20 mouse cellular contexts compared by ENCODE assay signal in the genomic region with DNA sequence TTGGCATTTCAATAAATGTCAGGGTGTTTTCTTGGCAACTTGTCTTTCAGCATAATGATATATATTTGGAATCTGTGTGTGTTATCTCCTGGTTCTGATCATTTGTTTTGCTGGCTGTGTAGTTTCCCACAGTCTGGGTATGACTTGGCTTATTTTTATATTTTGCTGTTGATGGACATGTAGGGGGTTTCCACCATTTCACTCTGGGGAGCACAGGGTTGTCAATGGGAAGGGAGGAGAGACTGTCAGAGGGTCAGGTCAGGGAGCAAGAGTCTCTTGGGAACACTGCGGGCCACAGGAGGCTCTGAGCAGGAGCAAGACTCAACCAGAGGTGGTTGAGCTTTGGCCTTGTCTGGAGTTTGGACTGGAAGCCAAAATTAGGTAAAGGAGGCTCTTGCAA. TPM values are rescaled to one million over a fixed set of nuclear protein-coding genes. Genes with fewer than 3 reads are reported as not detected.
DNase-seq lines count a peak whose midpoint lies in the region; ATAC-seq and TF ChIP-seq lines count a peak whose summit lies in the region.
"Had no signal": no experiment of that assay in that cellular context is flagged by ENCODE, and none has a peak within 500 bp of the region (broad histone marks: within the 10 kb centered on the region; RNA-seq: fewer than 3 reads in every experiment).

No protein-coding gene starts in this region.

- no peak overlapping the region for H3K9ac ChIP-seq in kidney, embryonic 14.5 days (ENCODE audit: low read depth, low read length)
- H3K9ac ChIP-seq in liver, adult 2 months (ENCODE audit: low read depth, low read length), result no peak overlapping the region
- no peak overlapping the region for H3K9ac ChIP-seq in liver, postnatal 0 days (replicated peaks)
- peak overlapping the region; percentile 34 for H3K9ac ChIP-seq in CH12.LX (ENCODE audit: insufficient read depth, low read depth)
- H3K9ac ChIP-seq: forebrain, embryonic 13.5 days; forebrain, postnatal 0 days had no signal

- ATAC-seq in kidney, embryonic 14.5 days (ENCODE audit: low FRiP score, low TSS enrichment), result no peak
- ATAC-seq in liver, postnatal 0 days, result no peak
- peak; percentile 41 for ATAC-seq in inflammation-experienced regulatory T-cells, adult 6 months
- ATAC-seq: forebrain, embryonic 13.5 days; forebrain, postnatal 0 days; hindbrain, embryonic 16.5 days; Patski had no signal

- dilution Hi-C loops in CH12.LX (cut with MboI; ENCODE audit: extremely low pct_ligation_motif_present, extremely low pct_unique_long_range_greater_than_20kb, low sequenced_read_pairs), result no loop called here

- no peaks in the 10 kb centered on the region for H3K36me3 ChIP-seq in kidney, embryonic 14.5 days (ENCODE audit: control insufficient read depth, insufficient read depth, low read length)
- no peaks in the 10 kb centered on the region for H3K36me3 ChIP-seq in liver, adult 2 months (ENCODE audit: control insufficient read depth, insufficient read depth, low read length)
- no peaks in the 10 kb centered on the region for H3K36me3 ChIP-seq in liver, postnatal 0 days (replicated peaks; ENCODE audit: insufficient read depth, low read length)
- peaks cover 27 to 61% of the 10 kb centered on the region in 2 experiments for H3K36me3 ChIP-seq in CH12.LX (replicated peaks in 1 of 2; ENCODE audit: control insufficient read depth in 1 of 2, insufficient read depth in 1 of 2, low read length in 1 of 2)

- no peak overlapping the region for H3K4me3 ChIP-seq in kidney, embryonic 14.5 days (ENCODE audit: low read length)
- no peak overlapping the region for H3K4me3 ChIP-seq in liver, adult 2 months (ENCODE audit: insufficient read depth, low read depth, low read length)
- H3K4me3 ChIP-seq in liver, postnatal 0 days (ENCODE audit: low read depth, low read length), result no peak overlapping the region
- H3K4me3 ChIP-seq in CH12.LX (replicated peaks in 1 of 3; ENCODE audit: low read depth in 2 of 3, low read length in 2 of 3, poor library complexity in 1 of 3), result peak overlapping the region in 2 of 3 experiments; percentile 24 to 33
- H3K4me3 ChIP-seq: embryonic facial prominence, embryonic 10.5 days; forebrain, embryonic 13.5 days; heart, adult 2 months; heart, embryonic 12.5 days had no signal

- H3K4me1 ChIP-seq in kidney, embryonic 14.5 days (ENCODE audit: control insufficient read depth, insufficient read depth, low read length), result peaks cover 10% of the 10 kb centered on the region
- H3K4me1 ChIP-seq in liver, adult 2 months (ENCODE audit: control insufficient read depth, insufficient read depth, low read length), result peaks cover 45% of the 10 kb centered on the region
- peaks cover 6% of the 10 kb centered on the region; the same call in 1 of the 2 replicates for H3K4me1 ChIP-seq in liver, postnatal 0 days (ENCODE audit: insufficient read depth)
- peaks cover 62 to 89% of the 10 kb centered on the region in 2 experiments for H3K4me1 ChIP-seq in CH12.LX (ENCODE audit: control insufficient read depth in 1 of 2, insufficient read depth in 2 of 2)

- in situ Hi-C loops in CH12.LX (cut with MboI; ENCODE audit: low pct_ligation_motif_present, low pct_unique_long_range_greater_than_20kb, low sequenced_read_pairs), result no loop called here

- peaks cover 15% of the 10 kb centered on the region; the same call in 1 of the 2 replicates for H3K79me2 ChIP-seq in liver, adult 2 months (ENCODE audit: control insufficient read depth, insufficient read depth, low read length)
- H3K79me2 ChIP-seq in CH12.LX (replicated peaks; ENCODE audit: control insufficient read depth, extremely low read depth, insufficient read depth, poor library complexity, severe bottlenecking), result peaks cover 59% of the 10 kb centered on the region

- H3K27me3 ChIP-seq in kidney, embryonic 14.5 days (ENCODE audit: control insufficient read depth, insufficient read depth, low read length), result no peaks in the 10 kb centered on the region
- no peaks in the 10 kb centered on the region for H3K27me3 ChIP-seq in liver, adult 2 months (ENCODE audit: control insufficient read depth, insufficient read depth, low read length)
- no peaks in the 10 kb centered on the region for H3K27me3 ChIP-seq in liver, postnatal 0 days (ENCODE audit: insufficient read depth, low read length)
- H3K27me3 ChIP-seq in CH12.LX (replicated peaks), result no peaks in the 10 kb centered on the region
- H3K27me3 ChIP-seq: forebrain, embryonic 13.5 days; heart, embryonic 12.5 days; Patski had no signal

- H3K27ac ChIP-seq in kidney, embryonic 14.5 days (ENCODE audit: low read depth, low read length), result peak overlapping the region; percentile 77; the same call in 1 of the 2 replicates
- H3K27ac ChIP-seq in liver, adult 2 months (replicated peaks; ENCODE audit: insufficient read depth, low read depth, low read length), result no peak overlapping the region
- no peak overlapping the region for H3K27ac ChIP-seq in liver, postnatal 0 days (ENCODE audit: low read depth)
- H3K27ac ChIP-seq in CH12.LX (ENCODE audit: insufficient read depth, low read depth), result peak overlapping the region; percentile 100
- H3K27ac ChIP-seq: forebrain, embryonic 13.5 days; heart, adult 2 months had no signal

- TF ChIP-seq CTCF in liver, adult 2 months (IDR thresholded peaks at IDR 0.05; ENCODE audit: low read depth, low read length), result no peak
- TF ChIP-seq CTCF in liver, postnatal 0 days (IDR thresholded peaks at IDR 0.05; ENCODE audit: low read depth), result no peak
- no peak for TF ChIP-seq CTCF in CH12.LX (conservative IDR thresholded peaks at IDR 0.05 in 1 of 2, IDR thresholded peaks at IDR 0.05 in 1 of 2; ENCODE audit: low read depth in 2 of 2, low read length in 2 of 2)

- no peak overlapping the region for H3K4me2 ChIP-seq in kidney, embryonic 14.5 days (replicated peaks; ENCODE audit: low read depth, low read length)
- H3K4me2 ChIP-seq in liver, postnatal 0 days (ENCODE audit: low read depth, low read length), result no peak overlapping the region
- peak overlapping the region; percentile 80 for H3K4me2 ChIP-seq in CH12.LX (ENCODE audit: insufficient read depth, low read depth, poor library complexity, severe bottlenecking)
- H3K4me2 ChIP-seq: forebrain, embryonic 13.5 days; heart, embryonic 12.5 days had no signal

- TF ChIP-seq RAD21 in CH12.LX (IDR thresholded peaks at IDR 0.05; ENCODE audit: low read depth, low read length), result no peak; the same call in none of the 2 replicates

- TF ChIP-seq POLR2A in liver, adult 2 months (IDR thresholded peaks at IDR 0.05; ENCODE audit: extremely low read depth, insufficient read depth, low read length), result no peak
- TF ChIP-seq POLR2A in CH12.LX (IDR thresholded peaks at IDR 0.05; ENCODE audit: low read depth, low read length), result peak; percentile 40

- DNase-seq in kidney, postnatal 10 days, result no peak
- DNase-seq in liver, adult 2 months (ENCODE audit: extremely low read depth, low read depth, low spot score), result peak; percentile 33
- no peak for DNase-seq in liver, postnatal 0 days
- peak; percentile 80 for DNase-seq in CH12.LX (ENCODE audit: extremely low read depth)
- DNase-seq in spleen, postnatal 4 days (ENCODE audit: low spot score in 2 of 2), result no peak
- DNase-seq: adrenal gland, adult 2 months; adrenal gland, postnatal 36 days; B cell, adult 2 months; cerebellum, adult 2 months; cerebellum, postnatal 10 days; forebrain, postnatal 0 days; gastrocnemius, postnatal 14 days; heart, adult 2 months had no signal

- WGBS in kidney, embryonic 14.5 days, result 65% methylated on average over 1 of the region's 1 CpGs
- 37% methylated on average over 1 of the region's 1 CpGs for WGBS in liver, adult 2 months
- WGBS in liver, postnatal 0 days (ENCODE audit: insufficient replicate concordance), result 74% methylated on average over 1 of the region's 1 CpGs

- TF ChIP-seq EP300 in liver, postnatal 0 days (IDR thresholded peaks at IDR 0.05; ENCODE audit: low read depth), result no peak
- TF ChIP-seq EP300 in CH12.LX (IDR thresholded peaks at IDR 0.05; ENCODE audit: low read length), result peak; percentile 94

- no peaks in the 10 kb centered on the region for H3K9me3 ChIP-seq in kidney, embryonic 14.5 days (ENCODE audit: control insufficient read depth, low read length)
- H3K9me3 ChIP-seq in liver, postnatal 0 days (ENCODE audit: low read length), result no peaks in the 10 kb centered on the region
- peaks cover 18% of the 10 kb centered on the region for H3K9me3 ChIP-seq in CH12.LX (replicated peaks; ENCODE audit: low read length)
- H3K9me3 ChIP-seq: embryonic facial prominence, embryonic 10.5 days; forebrain, embryonic 13.5 days; heart, embryonic 12.5 days had no signal

RNA-seq across cellular contexts. Expression of gene Catip, which starts 19.6 kb away (rescaled TPM):
- polyA plus RNA-seq in kidney, embryonic 14.5 days (2014; fragmentation: Nextera tagmentation; extraction: Ambion mirVana), result 0.44 and 0.79 TPM in 2 replicates
- total RNA-seq in liver, adult 2 months (2014; rRNA removed), result 0.09 TPM in 1 of 2 replicates, not detected in the other
- polyA plus RNA-seq in liver, adult 2 months (2012; rRNA removed), result 0.09 TPM in 1 of 2 replicates, not detected in the other
- 0.11 TPM in 1 of 2 replicates, not detected in the other for polyA plus RNA-seq in liver, postnatal 0 days (2015; fragmentation: Nextera tagmentation; extraction: Ambion mirVana)
- total RNA-seq in CH12.LX (2012; rRNA removed) (0.21 and 0.30 TPM in 2 replicates), CH12.LX (2014; rRNA removed) (0.11 and 0.20 TPM in 2 replicates)
- polyA plus RNA-seq in CH12.LX (2012; ENCODE audit: insufficient read length, low read depth), result 2.1 and 2.6 TPM in 2 replicates
- not detected for polyA plus RNA-seq in inflammation-experienced regulatory T-cells, adult 6 months (2017; shearing (Covaris generic))

RNA-seq across cellular contexts. Expression of gene Slc11a1, which starts 32.7 kb away (rescaled TPM):
- 2.0 and 5.2 TPM in 2 replicates for polyA plus RNA-seq in kidney, embryonic 14.5 days (2014; fragmentation: Nextera tagmentation; extraction: Ambion mirVana)
- total RNA-seq in liver, adult 2 months (2014; rRNA removed), result 17.5 and 23.4 TPM in 2 replicates
- polyA plus RNA-seq in liver, adult 2 months (2012; rRNA removed), result 10.8 and 21.4 TPM in 2 replicates
- 12.8 and 15.1 TPM in 2 replicates for polyA plus RNA-seq in liver, postnatal 0 days (2015; fragmentation: Nextera tagmentation; extraction: Ambion mirVana)
- 21.3 and 35.7 TPM in 2 replicates for total RNA-seq in CH12.LX (2012; rRNA removed)
- total RNA-seq in CH12.LX (2014; rRNA removed), result 14.0 and 17.0 TPM in 2 replicates
- polyA plus RNA-seq in CH12.LX (2012; ENCODE audit: insufficient read length, low read depth), result 85.8 and 96.4 TPM in 2 replicates
- 1 to 10 TPM in 2 of 3 experiments, under 1 TPM in 1; 0.97 to 1.7 (median 1.3) TPM for polyA plus RNA-seq in inflammation-experienced regulatory T-cells, adult 6 months (2017; shearing (Covaris generic))

RNA-seq across cellular contexts. Expression of gene Tmbim1, which starts 36.9 kb away (rescaled TPM):
- polyA plus RNA-seq in kidney, embryonic 14.5 days (2014; fragmentation: Nextera tagmentation; extraction: Ambion mirVana), result 16.3 and 18.1 TPM in 2 replicates
- total RNA-seq in liver, adult 2 months (2014; rRNA removed), result 26.1 and 31.5 TPM in 2 replicates
- polyA plus RNA-seq in liver, adult 2 months (2012; rRNA removed), result 89.8 and 101 TPM in 2 replicates
- 18.5 and 18.7 TPM in 2 replicates for polyA plus RNA-seq in liver, postnatal 0 days (2015; fragmentation: Nextera tagmentation; extraction: Ambion mirVana)
- 30.9 and 32.4 TPM in 2 replicates for total RNA-seq in CH12.LX (2012; rRNA removed)
- total RNA-seq in CH12.LX (2014; rRNA removed), result 26.6 and 28.3 TPM in 2 replicates
- polyA plus RNA-seq in CH12.LX (2012; ENCODE audit: insufficient read length, low read depth), result 31.1 and 35.1 TPM in 2 replicates
- 10 to 100 TPM; 15.7 to 27.4 (median 17.9) TPM for polyA plus RNA-seq in inflammation-experienced regulatory T-cells, adult 6 months (2017; shearing (Covaris generic))

RNA-seq across cellular contexts. Expression of gene Ctdsp1, which starts 49.0 kb away (rescaled TPM):
- 66.7 and 86.0 TPM in 2 replicates for polyA plus RNA-seq in kidney, embryonic 14.5 days (2014; fragmentation: Nextera tagmentation; extraction: Ambion mirVana)
- total RNA-seq in liver, adult 2 months (2014; rRNA removed), result 27.1 and 41.9 TPM in 2 replicates
- 167 and 185 TPM in 2 replicates for polyA plus RNA-seq in liver, adult 2 months (2012; rRNA removed)
- polyA plus RNA-seq in liver, postnatal 0 days (2015; fragmentation: Nextera tagmentation; extraction: Ambion mirVana), result 40.0 and 40.4 TPM in 2 replicates
- total RNA-seq in CH12.LX (2012; rRNA removed) (23.4 and 26.0 TPM in 2 replicates), CH12.LX (2014; rRNA removed) (11.8 and 14.4 TPM in 2 replicates)
- 57.5 and 65.8 TPM in 2 replicates for polyA plus RNA-seq in CH12.LX (2012; ENCODE audit: insufficient read length, low read depth)
- 10 to 100 TPM; 28.8 to 39.0 (median 36.1) TPM for polyA plus RNA-seq in inflammation-experienced regulatory T-cells, adult 6 months (2017; shearing (Covaris generic))

RNA-seq across cellular contexts. Expression of gene Pnkd, which starts 57.6 kb away (rescaled TPM):
- 126 and 154 TPM in 2 replicates for polyA plus RNA-seq in kidney, embryonic 14.5 days (2014; fragmentation: Nextera tagmentation; extraction: Ambion mirVana)
- total RNA-seq in liver, adult 2 months (2014; rRNA removed), result 28.0 and 34.4 TPM in 2 replicates
- 130 and 138 TPM in 2 replicates for polyA plus RNA-seq in liver, adult 2 months (2012; rRNA removed)
- 46.7 and 50.0 TPM in 2 replicates for polyA plus RNA-seq in liver, postnatal 0 days (2015; fragmentation: Nextera tagmentation; extraction: Ambion mirVana)
- total RNA-seq in CH12.LX (2012; rRNA removed) (117 and 154 TPM in 2 replicates), CH12.LX (2014; rRNA removed) (42.7 and 45.5 TPM in 2 replicates)
- polyA plus RNA-seq in CH12.LX (2012; ENCODE audit: insufficient read length, low read depth), result 263 and 318 TPM in 2 replicates
- polyA plus RNA-seq in inflammation-experienced regulatory T-cells, adult 6 months (2017; shearing (Covaris generic)), result 100 to 1,000 TPM in 1 of 3 experiments, 10 to 100 TPM in 2; 90.4 to 101 (median 95.6) TPM

Comparison
In these comparisons a context has a peak if more than half of its experiments do, and no peak if none do; other contexts are left out.
1. DNase-seq: peak in liver, adult 2 months (single experiment) and CH12.LX (single experiment); none in kidney, postnatal 10 days (single experiment), liver, postnatal 0 days (single experiment) and spleen, postnatal 4 days (0 of 2).
2. H3K27ac ChIP-seq: peak in kidney, embryonic 14.5 days (single experiment) and CH12.LX (single experiment); none in liver, adult 2 months (single experiment) and liver, postnatal 0 days (single experiment).
3. H3K4me3 ChIP-seq: peak in CH12.LX (2 of 3); none in kidney, embryonic 14.5 days (single experiment), liver, adult 2 months (single experiment) and liver, postnatal 0 days (single experiment).